Mouse (Mus musculus) ES-E14 (cell line): ENCODE data around the gene Nbl1.

Experiments
- HCFC1 ChIP-seq: IDR thresholded peaks from 2 replicates; pipeline ENCODE4 v1.6.1; 2012; ENCODE audit warnings: low read length, inconsistent platforms, borderline replicate concordance; ENCODE audit not compliant: insufficient read depth
- MAFK ChIP-seq: IDR thresholded peaks from 2 replicates; pipeline ENCODE4 v1.6.1; 2014; ENCODE audit warnings: mild to moderate bottlenecking, low read depth, low read length, inconsistent platforms; ENCODE audit not compliant: insufficient read depth
- ZC3H11A ChIP-seq: IDR thresholded peaks from 2 replicates; pipeline ENCODE4 v1.6.1; 2012; ENCODE audit warnings: low read depth, mild to moderate bottlenecking, inconsistent platforms, low read length, borderline replicate concordance
- ZNF384 ChIP-seq: IDR thresholded peaks from 2 replicates; pipeline ENCODE4 v1.6.1; 2012; ENCODE audit warnings: low read depth, low read length, inconsistent platforms

DNA sequence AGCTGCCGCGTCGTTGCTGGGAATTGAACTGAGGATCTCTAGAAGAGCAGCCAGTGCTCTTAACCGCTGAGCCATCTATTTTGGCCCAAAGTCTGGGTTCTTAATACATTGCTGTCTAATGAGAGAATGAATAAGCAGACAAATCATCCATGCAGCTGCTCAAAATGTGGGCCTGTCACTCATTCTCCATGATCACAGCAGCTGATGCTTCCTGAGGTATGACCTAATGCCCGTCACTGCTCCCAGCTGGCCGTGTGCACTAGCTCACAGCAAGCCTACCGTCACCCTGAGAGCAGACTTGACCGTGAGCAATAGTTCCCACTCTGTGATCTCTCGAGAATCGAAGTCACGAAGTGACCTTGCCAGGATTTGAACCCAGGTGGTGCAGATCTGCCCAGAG lies 13.4 kb downstream of the Nbl1 start:
- TF ChIP-seq HCFC1 (no peak), ZC3H11A (no peak), ZNF384 (no peak), MAFK (no peak)
